Mouse (Mus musculus): ENCODE measurements around the gene Endog.

Gene Endog

GRCm38 (mm10) chr2:30211408-30212168 is 40.3 kb downstream of the Endog start:
- DNase-seq, result no peak

DNA sequence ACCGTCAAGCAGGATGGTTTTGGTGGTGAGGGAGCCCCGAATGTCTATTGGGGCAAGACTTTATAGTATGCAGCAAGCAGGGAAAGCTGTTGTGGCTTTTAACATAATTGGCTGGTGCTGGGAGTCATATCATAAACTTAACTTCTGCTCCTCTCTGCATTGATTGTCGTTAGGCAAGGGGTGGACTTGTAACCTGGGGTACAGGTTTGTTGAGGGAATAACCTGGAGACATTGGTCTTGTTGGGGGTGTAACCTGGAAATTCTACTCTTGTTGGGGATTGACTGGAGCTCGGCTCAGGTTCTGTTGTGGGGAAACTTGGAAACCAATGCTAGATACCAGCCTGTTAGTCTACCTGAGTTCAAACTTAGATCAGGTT is 40.9 kb downstream of the Endog start:
- DNase-seq, result no peak

DNA sequence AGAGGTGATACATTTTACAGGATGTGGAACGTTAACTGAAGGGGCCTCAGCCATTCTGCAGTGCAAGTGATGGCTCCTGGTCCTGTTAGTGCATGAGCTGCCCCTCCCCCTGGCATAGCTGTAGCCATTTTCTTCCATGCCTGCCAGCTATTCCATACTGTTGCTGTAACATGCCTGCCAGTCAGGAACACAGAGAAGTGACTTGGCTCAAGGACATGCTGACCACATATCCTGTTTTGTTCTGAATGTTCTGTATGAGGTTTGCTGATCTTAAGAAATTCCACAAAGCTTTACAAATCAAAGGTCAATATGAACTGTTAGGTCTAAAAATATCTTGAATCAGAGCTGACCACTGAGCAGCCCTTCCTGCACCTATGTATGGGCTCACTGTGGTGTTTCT is 41.7 kb downstream of the Endog start:
- DNase-seq, result peak; percentile 42 to 48

- DNase-seq, result no peak
Measured at GRCm38 (mm10) chr2:30214745-30215144, 43.5 kb downstream of the Endog start.

- peak in 1 of 2 experiments; percentile 67 for DNase-seq
Measured at GRCm38 (mm10) chr2:30215493-30215892, 44.2 kb downstream of the Endog start.

DNA sequence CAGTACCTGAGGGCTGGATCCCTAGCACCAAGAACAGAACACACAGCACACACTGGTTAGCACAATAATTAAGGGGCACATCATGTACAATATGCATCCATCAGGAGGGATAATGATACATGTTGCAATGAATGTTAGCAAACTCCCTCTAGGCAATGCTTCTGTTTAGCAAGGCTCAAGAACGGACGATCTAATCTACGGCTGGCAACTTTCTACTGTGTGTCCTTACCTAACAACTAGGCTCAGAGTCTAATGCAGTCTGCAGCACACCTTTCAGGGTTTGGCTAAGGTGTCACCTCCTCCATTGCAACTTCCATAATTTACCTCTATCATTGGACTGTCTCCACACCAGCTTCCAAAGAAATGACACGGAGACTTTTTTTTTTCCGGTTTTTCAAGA is 45.0 kb downstream of the Endog start:
- DNase-seq, result no peak

Measured in kidney, postnatal 25 days (tissue).